8 mouse cellular contexts compared by ENCODE assay signal in genomic region chr7:4145552-4146190, GRCm38 (mm10). TPM values are rescaled to one million over a fixed set of nuclear protein-coding genes. Genes with fewer than 3 reads are reported as not detected.
DNase-seq lines count a peak whose midpoint lies in the region; ATAC-seq lines count a peak whose summit lies in the region.

No protein-coding gene starts in this region.

- peak; percentile 54 for DNase-seq in kidney, adult 11 months
- peak; percentile 53 for DNase-seq in CD4-positive helper T cell, adult 2 months (ENCODE audit: low read depth, low spot score)
- peak; percentile 76 for DNase-seq in R1 (ENCODE audit: low read depth, low spot score)
- DNase-seq in embryo, embryonic 11 days: peak; percentile 67
- DNase-seq in left cerebral cortex, postnatal 25 days (ENCODE audit: low spot score in 2 of 2): peak; percentile 62 to 70
- peak; percentile 37 for DNase-seq in spleen, adult 12 weeks (ENCODE audit: low spot score)
- DNase-seq in layer of hippocampus, adult 18-20 months (ENCODE audit: low spot score in 2 of 2): no peak

- ATAC-seq in kidney, embryonic 14.5 days (ENCODE audit: low FRiP score, low TSS enrichment): no peak

- H3K9ac ChIP-seq in kidney, embryonic 14.5 days (ENCODE audit: low read depth, low read length): no peak overlapping the region

- no peaks in the 10 kb centered on the region; the same call in 1 of the 2 replicates for H3K27me3 ChIP-seq in kidney, embryonic 14.5 days (ENCODE audit: control insufficient read depth, insufficient read depth, low read length)

- H3K4me2 ChIP-seq in kidney, embryonic 14.5 days (replicated peaks; ENCODE audit: low read depth, low read length): no peak overlapping the region

- no peak overlapping the region for H3K27ac ChIP-seq in kidney, embryonic 14.5 days (ENCODE audit: low read depth, low read length)

- intact Hi-C loops in left cerebral cortex, postnatal 25 days (cut with DNase I): loop anchor here (5.0 kb wide), 3 partner anchors 118 to 453 kb away; partner anchors contain the start of genes Mboat7 and Tsen34

- peaks cover 73% of the 10 kb centered on the region for H3K36me3 ChIP-seq in kidney, embryonic 14.5 days (ENCODE audit: control insufficient read depth, insufficient read depth, low read length)

- H3K9me3 ChIP-seq in kidney, embryonic 14.5 days (ENCODE audit: control insufficient read depth, low read length): no peaks in the 10 kb centered on the region

- H3K4me1 ChIP-seq in kidney, embryonic 14.5 days (ENCODE audit: control insufficient read depth, insufficient read depth, low read length): peaks cover 13% of the 10 kb centered on the region

- no peak overlapping the region for H3K4me3 ChIP-seq in kidney, embryonic 14.5 days (ENCODE audit: low read length)

- WGBS in kidney, embryonic 14.5 days: 74% methylated on average over 6 of the region's 6 CpGs

RNA-seq across cellular contexts. Expression of gene Leng9, which starts 4.5 kb away (rescaled TPM):
- 1.8 and 2.5 TPM in 2 replicates for polyA plus RNA-seq in kidney, embryonic 14.5 days (2014; fragmentation: Nextera tagmentation; extraction: Ambion mirVana)
- 1 to 10 TPM; 6.8 to 7.2 TPM for total RNA-seq in left cerebral cortex, postnatal 25 days (2021)
- 1 to 10 TPM; 5.1 to 5.9 TPM for total RNA-seq in layer of hippocampus, adult 18-20 months (2021)

RNA-seq across cellular contexts. Expression of gene Leng8, which starts 8.8 kb away (rescaled TPM):
- 45.0 and 48.7 TPM in 2 replicates for polyA plus RNA-seq in kidney, embryonic 14.5 days (2014; fragmentation: Nextera tagmentation; extraction: Ambion mirVana)
- 100 to 1,000 TPM; 120 to 142 TPM for total RNA-seq in left cerebral cortex, postnatal 25 days (2021)
- total RNA-seq in layer of hippocampus, adult 18-20 months (2021): 100 to 1,000 TPM; 139 to 159 TPM

RNA-seq across cellular contexts. Expression of gene Cdc42ep5, which starts 19.0 kb away (rescaled TPM):
- polyA plus RNA-seq in kidney, embryonic 14.5 days (2014; fragmentation: Nextera tagmentation; extraction: Ambion mirVana): 30.3 and 34.3 TPM in 2 replicates
- total RNA-seq in left cerebral cortex, postnatal 25 days (2021): 1 to 10 TPM; 1.4 to 1.9 TPM
- 1 to 10 TPM; 1.3 to 1.9 TPM for total RNA-seq in layer of hippocampus, adult 18-20 months (2021)

RNA-seq across cellular contexts. Expression of gene Ttyh1, which starts 26.5 kb away (rescaled TPM):
- polyA plus RNA-seq in kidney, embryonic 14.5 days (2014; fragmentation: Nextera tagmentation; extraction: Ambion mirVana): 1.2 and 1.5 TPM in 2 replicates
- 100 to 1,000 TPM; 743 to 807 TPM for total RNA-seq in left cerebral cortex, postnatal 25 days (2021)
- 100 to 1,000 TPM; 572 to 597 TPM for total RNA-seq in layer of hippocampus, adult 18-20 months (2021)

Comparison
In these comparisons a context has a peak if more than half of its experiments do, and no peak if none do; other contexts are left out.
1. DNase-seq: peak in kidney, adult 11 months (single experiment), CD4-positive helper T cell, adult 2 months (single experiment), R1 (single experiment), embryo, embryonic 11 days (single experiment), left cerebral cortex, postnatal 25 days (2 of 2) and spleen, adult 12 weeks (single experiment); none in layer of hippocampus, adult 18-20 months (0 of 2).